Mouse (Mus musculus) heart, postnatal 25 days (tissue): ENCODE measurements around the gene Fank1. TPM values are rescaled to one million over a fixed set of nuclear protein-coding genes. Genes with fewer than 3 reads are reported as not detected.

Experiments used
- DNase-seq: peaks from one replicate; pipeline ENCODE4 v3.0.0; 2022; ENCODE audit warnings: low spot score
- intact Hi-C: fragments of 180-260 bp; cut with DNase I; formaldehyde crosslinking; loops from one replicate; pipeline ENCODE4 v1.15.1; 2025
- total RNA-seq, 2 experiments: library from RNA; stranded (reverse); gene quantifications; 2 replicates each; pipeline ENCODE4 v1.2.3; 2021

Fank1 gene
- not detected for total RNA-seq

DNA sequence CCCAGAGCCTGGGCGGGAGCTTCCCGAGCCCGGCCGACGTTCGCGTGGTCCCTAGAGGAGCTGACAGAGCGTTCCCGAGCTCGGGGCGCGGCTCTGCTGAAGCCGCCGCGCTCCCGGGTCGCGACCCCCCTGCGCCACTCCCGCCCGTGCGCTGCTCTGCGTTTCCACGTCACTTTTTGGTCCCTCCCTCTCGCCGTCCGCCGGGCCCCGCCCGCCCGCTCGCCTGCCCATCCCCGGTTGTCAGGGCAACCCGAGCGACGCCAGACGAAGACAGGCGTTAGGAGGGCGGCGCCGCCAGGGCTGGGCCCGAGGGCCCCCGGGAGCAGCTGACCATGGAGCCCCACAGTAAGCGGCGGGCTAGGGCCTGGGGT lies at the start of gene Fank1:
Fank1 (plus strand) TSS at position 236 of the 371 bp plus-strand sequence.
- peak; percentile 74 for DNase-seq
- intact Hi-C loops = loop anchor here (2.0 kb wide), 1 partner anchor 68 kb away; the partner anchor contains the start of gene Bccip

DNA sequence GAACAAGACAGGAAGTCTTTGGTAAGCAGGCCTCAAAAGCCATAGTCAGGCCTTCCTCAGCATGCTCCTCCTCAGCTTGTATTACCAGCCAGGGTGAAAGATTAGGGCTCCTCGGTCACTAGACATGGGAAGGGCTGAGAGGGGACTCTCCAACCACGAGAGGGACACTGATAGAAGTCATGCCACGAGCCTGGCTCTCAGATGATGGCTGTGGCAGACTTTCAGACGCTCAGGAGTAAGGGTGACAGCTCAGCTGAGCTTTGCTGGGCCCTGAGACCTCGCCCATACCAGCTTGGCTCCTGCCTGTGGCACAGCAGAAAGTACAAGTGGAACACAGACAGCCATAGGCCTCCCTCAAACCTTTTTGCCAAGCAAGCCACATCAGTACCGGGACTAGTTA lies 49.6 kb upstream of the Fank1 start:
- DNase-seq = no peak
- intact Hi-C loops = no loop called here

DNA sequence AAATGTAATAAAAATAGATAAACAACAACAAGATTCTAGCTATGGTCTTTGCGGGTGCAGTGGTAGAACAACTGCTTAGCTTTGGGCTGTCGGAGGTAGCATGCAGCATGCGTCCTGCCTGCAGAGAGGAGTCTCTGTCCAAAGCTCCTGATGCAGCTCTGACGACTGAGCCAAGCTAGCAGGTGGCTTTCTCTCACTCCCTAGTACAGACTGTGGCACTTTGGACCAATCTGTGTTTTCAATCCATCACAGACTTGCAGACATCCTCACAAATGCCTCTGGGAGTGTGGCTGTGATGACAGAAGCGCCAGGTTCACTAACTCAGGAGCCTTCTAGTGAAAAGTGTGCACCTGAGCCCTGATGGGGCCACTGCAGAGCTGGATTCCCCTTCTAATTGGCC lies 47.3 kb upstream of the Fank1 start:
- no peak for DNase-seq
- intact Hi-C loops = no loop called here

DNA sequence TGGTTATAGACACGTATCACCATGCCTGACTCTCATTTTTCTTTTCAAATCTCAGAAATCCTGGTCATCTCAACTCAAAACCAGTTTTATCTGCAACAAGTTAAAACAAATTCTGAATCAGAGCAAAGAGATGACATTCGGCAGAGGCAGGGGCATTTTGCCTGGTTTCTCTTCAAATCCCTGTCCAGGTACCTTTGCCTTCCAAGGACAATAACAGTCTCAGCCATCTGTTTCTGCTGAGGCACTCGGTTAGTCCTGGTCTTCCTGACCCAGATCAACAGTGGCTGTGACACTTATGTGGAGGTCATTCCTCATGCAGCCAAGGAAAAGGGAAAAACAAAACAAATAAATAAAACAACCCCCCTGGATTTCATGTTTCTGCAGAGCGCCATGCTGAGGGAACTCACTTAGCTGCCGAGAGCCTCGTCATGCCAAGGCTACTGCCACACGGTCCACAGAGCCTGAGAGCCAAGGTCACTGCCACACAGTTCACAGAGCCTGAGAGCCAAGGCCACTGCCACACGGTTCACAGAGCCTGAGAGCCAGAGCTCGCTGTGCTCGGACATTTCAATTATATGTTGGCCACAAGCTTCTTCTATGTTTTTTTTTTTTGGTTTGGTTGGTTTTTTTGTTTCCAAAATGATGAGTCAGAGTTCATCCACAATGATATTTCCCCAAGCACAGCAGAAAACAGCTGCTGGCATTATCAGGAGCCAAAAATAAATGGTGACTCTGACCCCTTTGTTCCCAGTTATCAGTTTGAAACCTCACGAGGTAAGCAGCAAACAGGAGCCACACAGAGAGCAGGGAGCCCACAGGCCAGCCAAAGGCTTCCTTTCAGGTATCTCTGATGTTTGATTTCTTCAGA lies 46.1 kb upstream of the Fank1 start:
- intact Hi-C loops = no loop called here
- no peak for DNase-seq

DNA sequence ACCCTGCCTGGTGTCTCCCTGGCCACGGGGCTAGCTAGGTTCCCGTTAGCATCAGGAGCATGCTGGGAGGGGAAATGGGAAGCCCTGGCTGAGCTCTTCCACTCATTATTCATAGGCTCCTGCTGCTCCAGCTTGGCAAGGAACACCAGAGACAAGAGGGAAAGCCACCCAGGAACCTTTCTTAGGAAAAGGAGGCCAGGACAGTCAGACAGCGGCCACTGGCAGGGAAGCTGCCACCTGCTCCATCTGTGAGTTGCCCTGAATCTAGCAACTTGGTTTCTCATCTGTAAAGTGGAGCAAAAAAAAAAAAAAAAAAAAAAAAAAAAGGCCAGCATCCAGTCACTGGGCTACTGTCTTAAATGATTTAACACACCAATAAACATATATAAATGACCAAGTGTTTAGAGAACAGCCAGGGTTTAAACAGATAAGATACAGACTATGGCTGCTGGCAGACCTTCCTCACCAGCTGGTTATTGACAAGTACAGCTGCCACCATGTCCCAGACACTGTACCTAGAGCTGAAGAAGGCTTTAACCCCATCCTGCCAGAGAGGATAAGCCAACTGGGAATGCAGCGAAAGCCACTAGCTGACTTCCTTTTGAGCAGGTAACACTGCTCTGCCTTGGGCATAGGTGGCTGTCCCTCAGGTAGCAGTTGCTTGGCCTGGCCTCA lies 44.6 kb upstream of the Fank1 start:
- no peak for DNase-seq
- intact Hi-C loops = no loop called here

GRCm38 (mm10) chr7:133740558-133740957 lies 36.1 kb upstream of the Fank1 start:
- DNase-seq = no peak
- intact Hi-C loops = no loop called here

- no peak for DNase-seq
- intact Hi-C loops = no loop called here
Observed at GRCm38 (mm10) chr7:133742530-133743325, 33.9 kb upstream of the Fank1 start.

DNA sequence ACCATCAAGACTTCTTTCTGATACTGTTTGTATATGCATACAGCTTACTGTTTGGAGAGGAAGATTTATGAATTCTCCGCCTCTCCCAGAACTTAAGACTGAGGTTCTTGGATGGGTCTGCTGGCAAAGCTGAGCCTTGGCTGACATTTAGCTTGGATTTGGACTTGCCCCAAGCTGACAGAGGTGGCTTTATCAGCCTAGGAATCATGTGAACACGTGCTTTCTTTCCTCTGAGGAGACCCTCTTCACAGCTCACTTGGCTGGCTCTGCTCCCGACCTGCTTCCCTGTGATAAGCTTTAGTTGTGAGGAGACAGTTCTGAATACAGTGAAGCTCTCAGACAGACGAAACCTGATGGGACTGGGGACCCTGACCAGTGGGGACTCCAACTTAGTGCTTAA lies 33.0 kb upstream of the Fank1 start:
- no peak for DNase-seq
- intact Hi-C loops = no loop called here

DNA sequence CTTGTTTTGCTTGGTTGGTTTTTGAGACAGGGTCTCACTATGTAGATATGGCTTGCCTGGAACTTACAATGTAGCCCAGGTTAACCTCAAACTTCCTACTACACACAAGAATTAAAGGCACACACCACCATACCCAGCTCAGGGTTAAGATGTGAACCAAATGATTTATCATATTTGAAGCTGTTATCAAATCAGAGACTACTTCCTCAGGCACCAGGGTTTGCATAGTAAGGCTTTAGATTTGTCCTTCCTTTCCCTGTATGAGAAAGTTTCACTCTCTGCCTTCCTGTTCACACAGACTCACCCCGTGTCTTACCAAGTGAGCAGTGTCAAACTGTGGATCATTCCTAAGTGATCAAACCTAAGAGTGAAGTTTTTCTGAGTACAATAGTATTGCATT lies 32.5 kb upstream of the Fank1 start:
- intact Hi-C loops = no loop called here
- DNase-seq = no peak

- no peak for DNase-seq
- intact Hi-C loops = no loop called here
Observed at GRCm38 (mm10) chr7:133744701-133745100, 32.0 kb upstream of the Fank1 start.

DNA sequence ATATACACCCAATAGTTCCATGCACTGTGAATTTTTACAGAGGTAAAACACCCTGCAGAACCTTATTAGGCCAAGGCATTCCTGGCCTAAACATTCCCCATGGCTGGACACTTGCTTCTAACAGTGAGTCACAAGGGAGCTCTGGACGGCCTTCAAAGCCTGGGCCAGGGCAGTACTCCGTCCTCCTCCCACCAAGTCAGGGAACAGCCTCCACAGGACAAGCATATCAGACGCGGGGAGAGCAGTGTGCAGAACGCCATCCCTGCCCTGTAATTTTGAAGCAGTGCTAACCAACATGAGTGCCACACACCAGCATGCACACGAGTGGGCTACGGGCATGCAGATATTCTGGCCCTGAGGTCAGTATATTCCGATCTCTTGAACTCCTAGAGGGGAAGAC lies 29.3 kb upstream of the Fank1 start:
- DNase-seq = peak; percentile 17
- intact Hi-C loops = no loop called here

GRCm38 (mm10) chr7:133748753-133749152 lies 27.9 kb upstream of the Fank1 start:
- intact Hi-C loops = no loop called here
- DNase-seq = no peak

- DNase-seq = no peak
- intact Hi-C loops = loop anchor here (2.0 kb wide), 1 partner anchor 22 kb away; no protein-coding TSS in a partner anchor
Observed at GRCm38 (mm10) chr7:133750666-133751065, 26.0 kb upstream of the Fank1 start.

DNA sequence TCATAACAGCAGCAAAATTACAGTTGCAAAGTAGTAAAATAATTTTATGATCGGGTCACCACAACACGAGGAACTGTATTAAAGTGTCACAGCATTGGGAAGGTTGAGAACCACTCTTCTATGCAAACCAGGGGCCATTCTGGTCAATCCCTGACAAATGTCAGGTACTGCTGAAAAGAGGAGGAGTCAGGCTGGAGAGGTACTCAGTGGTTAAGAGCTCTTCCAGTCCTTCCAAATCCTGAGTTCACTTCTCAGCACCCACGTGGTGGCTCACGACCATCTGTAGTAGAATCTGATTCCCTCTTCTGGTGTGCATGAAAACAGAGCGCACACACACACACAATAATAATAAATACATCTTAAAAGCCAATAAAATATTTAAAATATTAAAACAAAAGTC lies 25.5 kb upstream of the Fank1 start:
- intact Hi-C loops = loop anchor here (2.0 kb wide), 1 partner anchor 22 kb away; no protein-coding TSS in a partner anchor
- no peak for DNase-seq

DNA sequence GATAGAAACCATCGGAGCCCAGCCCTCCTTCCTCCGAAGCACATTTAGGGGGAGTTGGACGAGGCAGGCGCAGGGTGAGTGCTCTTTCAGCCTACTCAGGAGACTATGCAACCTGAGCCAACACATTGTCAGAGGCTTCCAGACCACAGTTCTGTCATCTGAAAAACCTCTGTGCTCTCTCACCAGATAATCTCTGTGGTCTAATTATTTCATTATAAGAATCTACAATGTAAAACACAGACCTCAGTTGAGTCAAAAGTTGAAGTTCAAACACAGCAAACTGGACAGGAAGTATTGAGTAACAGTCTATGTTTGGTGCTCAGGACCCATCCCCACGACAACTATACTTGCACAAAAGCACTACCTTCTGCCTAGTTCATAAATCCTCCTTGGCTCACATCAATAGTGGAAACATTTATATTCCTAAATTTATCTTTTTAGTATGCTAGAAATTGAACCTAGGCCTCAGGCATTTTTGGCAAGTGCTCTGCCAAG lies 18.7 kb upstream of the Fank1 start:
- DNase-seq = no peak
- intact Hi-C loops = no loop called here

DNA sequence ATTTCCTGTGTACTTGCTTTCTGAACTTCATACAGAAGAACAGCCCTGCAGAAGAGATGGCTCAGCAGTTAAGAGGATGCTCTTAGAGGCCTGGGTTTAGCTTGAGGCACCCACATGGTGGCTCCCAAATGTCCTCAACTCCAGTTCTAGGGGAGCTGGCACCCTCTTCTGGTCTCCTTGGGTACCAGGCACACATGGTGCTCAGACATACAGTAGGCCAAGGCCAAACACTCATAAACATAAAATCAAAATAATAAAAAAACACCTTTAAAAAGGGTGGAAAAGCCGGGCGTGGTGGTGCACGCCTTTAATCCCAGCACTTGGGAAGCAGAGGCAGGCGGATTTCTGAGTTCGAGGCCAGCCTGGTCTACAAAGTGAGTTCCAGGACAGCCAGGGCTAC lies 17.9 kb upstream of the Fank1 start:
- intact Hi-C loops = no loop called here
- no peak for DNase-seq

- no peak for DNase-seq
- intact Hi-C loops = no loop called here
Observed at GRCm38 (mm10) chr7:133759611-133760353, 16.9 kb upstream of the Fank1 start.

DNA sequence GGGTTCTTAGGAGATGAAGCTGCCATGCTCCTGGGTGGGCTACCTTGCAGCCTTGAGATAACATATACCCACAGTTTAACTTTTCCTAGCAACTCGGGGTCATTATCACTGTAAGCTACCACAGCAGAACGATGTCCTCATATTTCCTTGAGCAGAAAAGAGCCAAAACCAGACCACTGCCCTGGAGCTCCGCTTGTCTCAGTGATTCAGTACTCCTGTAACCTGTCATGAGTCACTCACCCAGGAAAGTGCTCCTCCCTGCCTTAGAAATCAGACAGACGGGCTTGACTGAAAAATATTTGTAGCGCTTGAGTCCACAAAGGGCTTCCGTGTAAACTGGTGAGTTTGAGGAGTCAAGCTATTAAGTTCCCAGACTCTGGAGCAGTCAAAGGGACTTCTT lies 14.0 kb upstream of the Fank1 start:
- intact Hi-C loops = no loop called here
- no peak for DNase-seq

DNA sequence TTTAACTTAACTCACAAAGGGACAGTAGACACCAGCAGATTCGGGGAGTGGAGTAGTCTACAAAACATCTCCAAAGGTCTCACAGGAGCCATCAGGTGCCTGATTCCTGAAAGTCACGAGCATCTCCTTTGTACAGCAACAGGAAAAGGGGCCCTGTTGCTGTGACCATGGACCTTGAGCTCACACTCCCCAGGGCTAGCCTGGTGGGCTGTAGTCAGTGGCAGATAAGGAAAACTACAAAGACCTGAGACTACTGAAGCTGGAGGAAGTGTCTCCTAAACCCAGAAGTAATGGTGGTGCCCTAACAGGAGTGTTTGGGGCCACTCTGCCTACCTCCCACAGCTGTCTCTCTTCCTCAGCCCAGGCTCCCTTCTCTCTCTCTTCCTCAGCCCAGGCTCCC lies 12.2 kb upstream of the Fank1 start:
- intact Hi-C loops = no loop called here

More for the DNA sequence above, 12.2 kb upstream of the Fank1 start:
- DNase-seq = no peak
